Mouse (Mus musculus) liver, adult 2 months (tissue): ENCODE data around the gene Nfatc2. TPM values are rescaled to one million over a fixed set of nuclear protein-coding genes. Genes with fewer than 3 reads are reported as not detected.

Experiments used
- DNase-seq: peaks from one replicate; pipeline ENCODE4 v3.0.0-alpha.2; 2011; ENCODE audit warnings: low read depth, low spot score; ENCODE audit errors: extremely low read depth
- H3K27ac ChIP-seq: fragments of 200-500 bp; replicated peaks from 2 replicates; pipeline ENCODE4 v1.5.1; 2012; ENCODE audit warnings: low read depth, mild to moderate bottlenecking, control low read depth, inconsistent platforms, low read length; ENCODE audit not compliant: insufficient read depth
- H3K27me3 ChIP-seq: fragments of 200-500 bp; 2 replicates; pipeline ENCODE4 v1.6.1; 2012; ENCODE audit warnings: mild to moderate bottlenecking, moderate library complexity, low read length, inconsistent platforms; ENCODE audit not compliant: control insufficient read depth, insufficient read depth
- H3K36me3 ChIP-seq: fragments of 200-500 bp; 2 replicates; pipeline ENCODE4 v1.6.1; 2012; ENCODE audit warnings: low read length, inconsistent platforms; ENCODE audit not compliant: control insufficient read depth, insufficient read depth
- H3K4me1 ChIP-seq: fragments of 200-500 bp; 2 replicates; pipeline ENCODE4 v1.6.1; 2011; ENCODE audit warnings: low read length; ENCODE audit not compliant: control insufficient read depth, insufficient read depth
- H3K4me3 ChIP-seq: fragments of 200-500 bp; 2 replicates; pipeline ENCODE4 v1.5.1; 2011; ENCODE audit warnings: low read depth, mild to moderate bottlenecking, control low read depth, low read length, moderate library complexity; ENCODE audit not compliant: insufficient read depth
- H3K79me2 ChIP-seq: fragments of 200-500 bp; 2 replicates; pipeline ENCODE4 v1.6.1; 2012; ENCODE audit warnings: inconsistent platforms, mild to moderate bottlenecking, low read length, moderate library complexity; ENCODE audit not compliant: control insufficient read depth, insufficient read depth
- H3K9ac ChIP-seq: fragments of 200-500 bp; 2 replicates; pipeline ENCODE4 v1.6.1; 2012; ENCODE audit warnings: low read depth, mild to moderate bottlenecking, control low read depth, inconsistent platforms, low read length
- CTCF ChIP-seq: fragments of 200-500 bp; IDR thresholded peaks from 2 replicates; pipeline ENCODE4 v1.5.1; 2011; ENCODE audit warnings: low read depth, low read length, control low read depth
- POLR2A ChIP-seq: fragments of 200-500 bp; IDR thresholded peaks from 2 replicates; pipeline ENCODE4 v1.6.1; 2011; ENCODE audit warnings: low read length, control low read depth; ENCODE audit not compliant: insufficient read depth; ENCODE audit errors: extremely low read depth
- WGBS: fragments of 180-500 bp; shearing (Covaris S2); methylation state at CpG from one replicate; pipeline ENCODE4 v1.1.7; 2018; 5-methylcytosine and 5-hydroxymethylcytosine counted together
- polyA plus RNA-seq: library from polyadenylated mRNA; depleted of rRNA; stranded (reverse); fragments of >200 nt; gene quantifications from 2 replicates; pipeline ENCODE4 v1.2.3, GENCODE M21; 2012
- total RNA-seq: library from RNA; depleted of rRNA; stranded (reverse); fragments of >200 nt; gene quantifications from 2 replicates; pipeline ENCODE4 v1.2.3, GENCODE M21; 2014

Nfatc2 gene
- total and polyA plus RNA-seq, 2 experiments = 0.09 to 0.20 TPM

- Histone ChIP-seq H3K27me3 (peaks cover 9% of the 10 kb centered on the region), H3K79me2 (no peaks in the 10 kb centered on the region), H3K36me3 (no peaks in the 10 kb centered on the region), H3K4me3 (peak overlapping the region; percentile 36; the same call in 1 of the 2 replicates), H3K9ac (no peak overlapping the region; the same call in 1 of the 2 replicates), H3K27ac (no peak overlapping the region), H3K4me1 (no peaks in the 10 kb centered on the region)
- TF ChIP-seq CTCF = no peak
- no peak for TF ChIP-seq POLR2A
- no peak for DNase-seq
- 8% methylated on average over 32 of the region's 32 CpGs for WGBS
These were observed 537 bp downstream of the Nfatc2 start for GRCm38 (mm10) chr2:168600750-168601490.

DNA sequence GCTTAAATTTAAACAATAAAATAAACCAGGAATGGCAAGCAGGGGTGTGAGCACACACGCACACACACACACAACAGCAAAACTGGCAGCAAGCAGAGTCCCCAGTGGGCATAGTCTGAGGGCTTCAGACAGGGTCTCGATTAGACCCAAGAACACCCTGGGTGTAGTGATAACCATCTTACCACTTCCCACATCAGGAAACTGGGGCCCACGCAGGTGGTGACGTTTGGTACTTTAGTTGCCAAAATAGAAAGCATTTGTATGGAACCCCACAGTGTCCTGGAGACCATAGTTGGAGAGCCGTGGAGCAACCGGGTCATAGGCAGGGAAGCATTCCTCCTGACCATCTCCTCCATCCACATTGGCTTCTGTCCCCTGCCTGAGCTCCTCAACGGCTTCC lies 5.8 kb downstream of the Nfatc2 start:
- H3K36me3 ChIP-seq = no peaks in the 10 kb centered on the region
- H3K4me3 ChIP-seq = no peak overlapping the region
- no peaks in the 10 kb centered on the region for H3K79me2 ChIP-seq
- peaks cover 3% of the 10 kb centered on the region; the same call in 1 of the 2 replicates for H3K27me3 ChIP-seq
- no peaks in the 10 kb centered on the region for H3K4me1 ChIP-seq
- no peak overlapping the region for H3K9ac ChIP-seq
- TF ChIP-seq CTCF = no peak
- no peak for TF ChIP-seq POLR2A
- WGBS = 84% methylated on average over 7 of the region's 7 CpGs
- no peak for DNase-seq
- no peak overlapping the region for H3K27ac ChIP-seq

DNA sequence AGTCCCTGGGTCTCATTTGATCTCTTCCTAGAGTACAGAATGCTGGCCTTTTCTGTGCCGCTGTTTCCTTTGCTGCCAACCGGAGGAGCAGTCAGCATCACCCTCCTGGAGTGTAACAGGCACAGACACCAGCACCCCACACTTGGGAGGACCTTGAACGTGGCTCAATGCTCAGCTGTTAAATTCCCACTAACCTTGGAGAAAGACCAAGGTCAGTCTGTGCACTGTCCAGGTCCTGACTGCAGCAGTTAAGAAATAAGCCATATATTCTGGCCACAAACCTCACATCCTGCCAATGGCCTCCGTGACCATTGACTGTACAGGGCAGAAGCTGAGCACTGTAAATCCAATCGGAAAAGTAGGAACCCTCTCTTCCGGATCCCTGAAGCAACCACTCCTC lies 7.8 kb downstream of the Nfatc2 start:
- DNase-seq = no peak
- TF ChIP-seq POLR2A = no peak
- TF ChIP-seq CTCF = no peak
- no peaks in the 10 kb centered on the region for H3K4me1 ChIP-seq
- no peaks in the 10 kb centered on the region for H3K36me3 ChIP-seq
- H3K79me2 ChIP-seq = no peaks in the 10 kb centered on the region
- no peak overlapping the region for H3K27ac ChIP-seq
- H3K4me3 ChIP-seq = no peak overlapping the region
- 84% methylated on average over 6 of the region's 6 CpGs for WGBS
- H3K9ac ChIP-seq = no peak overlapping the region
- peaks cover 4% of the 10 kb centered on the region; the same call in 1 of the 2 replicates for H3K27me3 ChIP-seq

DNA sequence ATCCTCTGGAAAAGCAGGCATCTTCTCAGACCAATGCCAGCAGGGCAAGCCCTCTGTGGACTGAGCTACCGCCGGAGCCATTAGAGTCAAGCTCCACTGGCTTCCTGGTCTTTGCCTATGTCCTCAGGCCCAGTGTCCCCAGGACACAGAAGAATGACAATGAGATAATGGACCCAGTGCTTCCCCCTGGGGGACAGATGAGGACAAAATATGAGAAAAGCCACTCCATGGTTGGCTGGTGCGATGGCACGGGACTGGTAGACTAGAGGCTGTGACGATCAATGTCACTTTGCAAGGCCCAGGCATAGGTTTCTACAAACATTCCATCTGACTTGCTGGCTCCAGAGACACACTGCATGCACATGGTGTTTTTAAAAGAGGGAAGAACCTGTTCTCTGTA lies 8.5 kb downstream of the Nfatc2 start:
- Histone ChIP-seq H3K36me3 (no peaks in the 10 kb centered on the region), H3K27me3 (peaks cover 4% of the 10 kb centered on the region; the same call in 1 of the 2 replicates), H3K27ac (no peak overlapping the region), H3K4me3 (no peak overlapping the region), H3K9ac (no peak overlapping the region), H3K4me1 (no peaks in the 10 kb centered on the region), H3K79me2 (no peaks in the 10 kb centered on the region)
- no peak for DNase-seq
- TF ChIP-seq CTCF = 0 out of 2 replicates have a peak, but pooled peaks have one; percentile 2
- TF ChIP-seq POLR2A = no peak
- WGBS = 83% methylated on average over 5 of the region's 5 CpGs

DNA sequence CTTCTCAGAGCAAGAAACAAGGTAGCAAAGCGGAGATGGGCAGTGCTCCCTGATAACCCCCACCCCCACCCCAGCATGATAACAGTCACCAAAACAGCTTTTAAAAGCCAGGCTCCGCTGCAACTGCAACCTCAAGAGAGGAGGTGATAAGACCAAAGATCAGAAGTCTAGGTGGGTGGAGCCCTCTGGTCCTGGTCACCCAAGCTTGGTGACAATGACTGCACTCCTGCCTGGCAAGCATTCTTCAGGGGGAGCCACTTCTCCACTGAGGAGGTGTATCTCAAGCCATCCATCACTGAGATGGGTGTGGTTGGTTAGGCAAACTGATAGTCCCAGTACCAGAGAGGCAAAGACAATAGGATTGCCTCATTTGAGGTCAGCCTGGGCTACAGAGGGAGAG lies 10.4 kb downstream of the Nfatc2 start:
- no peak for DNase-seq
- H3K79me2 ChIP-seq = no peaks in the 10 kb centered on the region
- H3K9ac ChIP-seq = no peak overlapping the region
- peaks cover 4% of the 10 kb centered on the region; the same call in 1 of the 2 replicates for H3K27me3 ChIP-seq
- WGBS = 67% methylated on average over 2 of the region's 2 CpGs
- H3K27ac ChIP-seq = no peak overlapping the region
- no peaks in the 10 kb centered on the region for H3K4me1 ChIP-seq
- H3K36me3 ChIP-seq = no peaks in the 10 kb centered on the region
- H3K4me3 ChIP-seq = no peak overlapping the region
- TF ChIP-seq CTCF = no peak
- no peak for TF ChIP-seq POLR2A

DNA sequence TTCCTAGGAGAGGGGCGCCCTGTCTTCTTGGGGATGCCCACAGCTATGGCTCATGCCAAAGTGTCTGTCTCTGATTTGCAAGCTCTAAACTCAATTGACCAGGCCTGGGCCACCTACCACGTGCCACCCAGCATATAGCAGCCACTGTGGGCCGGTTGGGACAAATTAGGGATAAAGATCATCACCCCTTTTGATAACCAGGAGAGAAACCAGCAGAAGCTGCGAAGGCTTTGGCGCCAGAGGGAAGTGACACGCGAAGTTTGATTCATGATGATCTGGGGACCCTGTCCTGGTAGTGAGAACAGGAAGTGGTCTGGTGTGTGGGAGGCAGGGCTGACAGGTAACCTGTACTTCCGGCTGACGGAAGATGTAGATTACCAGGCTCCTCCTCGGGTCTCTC lies 10.9 kb downstream of the Nfatc2 start:
- Histone ChIP-seq H3K9ac (no peak overlapping the region), H3K27ac (no peak overlapping the region), H3K27me3 (peaks cover 4% of the 10 kb centered on the region; the same call in 1 of the 2 replicates)

More for the DNA sequence above, 10.9 kb downstream of the Nfatc2 start:
- DNase-seq = no peak
- Histone ChIP-seq H3K36me3 (no peaks in the 10 kb centered on the region), H3K79me2 (no peaks in the 10 kb centered on the region), H3K4me3 (no peak overlapping the region), H3K4me1 (no peaks in the 10 kb centered on the region)
- TF ChIP-seq POLR2A = no peak
- no peak for TF ChIP-seq CTCF
- WGBS = 48% methylated on average over 10 of the region's 10 CpGs
